Mouse (Mus musculus) left cerebral cortex, adult 8-10 months (tissue): ENCODE results near the gene Col1a1. TPM values are rescaled to one million over a fixed set of nuclear protein-coding genes. Genes with fewer than 3 reads are reported as not detected.
"Not testable (repeated sequence)": the region's sequence is repeated elsewhere in the genome, so short reads cannot be mapped to it uniquely, and the experiment has no call there.

Experiments used
- DNase-seq, 2 experiments: peaks; one replicate each; pipeline ENCODE4 v3.0.0; 2022; ENCODE audit warnings: low spot score in 2 of 2
- total RNA-seq, 4 experiments: library from RNA; stranded (reverse); gene quantifications; 2 replicates each; pipeline ENCODE4 v1.2.4; 2022

Col1a1 gene
- total RNA-seq, 4 experiments from 2014 or later: 7.0 to 10.2 (median 8.0) TPM

GRCm38 (mm10) chr11:94937787-94938186, 1.8 kb downstream of the Col1a1 start:
- no peak for DNase-seq

- no peak for DNase-seq
Measured at GRCm38 (mm10) chr11:94938296-94938695, 2.3 kb downstream of the Col1a1 start.

- DNase-seq: peak; percentile 40 to 63
Measured at GRCm38 (mm10) chr11:94939280-94939679, 3.3 kb downstream of the Col1a1 start.

- no peak for DNase-seq
Measured at GRCm38 (mm10) chr11:94941121-94941520, 5.1 kb downstream of the Col1a1 start.

DNA sequence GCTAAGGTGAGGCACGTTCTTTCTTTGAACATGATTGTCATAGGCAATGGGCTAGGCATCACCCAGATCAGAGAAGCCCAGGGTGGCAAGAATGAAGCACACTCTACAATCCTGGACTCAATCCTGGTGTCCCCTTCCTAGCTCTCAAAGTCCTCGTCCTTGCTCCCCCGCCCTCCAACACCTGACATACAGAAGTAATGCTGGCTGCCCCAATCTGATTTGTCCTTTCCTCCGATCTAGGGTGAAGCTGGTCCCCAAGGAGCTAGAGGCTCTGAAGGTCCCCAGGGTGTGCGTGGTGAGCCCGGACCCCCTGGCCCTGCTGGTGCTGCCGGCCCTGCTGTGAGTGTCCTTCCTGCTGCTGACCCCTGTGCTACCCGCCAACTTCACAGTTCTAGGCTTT, 5.8 kb downstream of the Col1a1 start:
- no peak for DNase-seq

DNA sequence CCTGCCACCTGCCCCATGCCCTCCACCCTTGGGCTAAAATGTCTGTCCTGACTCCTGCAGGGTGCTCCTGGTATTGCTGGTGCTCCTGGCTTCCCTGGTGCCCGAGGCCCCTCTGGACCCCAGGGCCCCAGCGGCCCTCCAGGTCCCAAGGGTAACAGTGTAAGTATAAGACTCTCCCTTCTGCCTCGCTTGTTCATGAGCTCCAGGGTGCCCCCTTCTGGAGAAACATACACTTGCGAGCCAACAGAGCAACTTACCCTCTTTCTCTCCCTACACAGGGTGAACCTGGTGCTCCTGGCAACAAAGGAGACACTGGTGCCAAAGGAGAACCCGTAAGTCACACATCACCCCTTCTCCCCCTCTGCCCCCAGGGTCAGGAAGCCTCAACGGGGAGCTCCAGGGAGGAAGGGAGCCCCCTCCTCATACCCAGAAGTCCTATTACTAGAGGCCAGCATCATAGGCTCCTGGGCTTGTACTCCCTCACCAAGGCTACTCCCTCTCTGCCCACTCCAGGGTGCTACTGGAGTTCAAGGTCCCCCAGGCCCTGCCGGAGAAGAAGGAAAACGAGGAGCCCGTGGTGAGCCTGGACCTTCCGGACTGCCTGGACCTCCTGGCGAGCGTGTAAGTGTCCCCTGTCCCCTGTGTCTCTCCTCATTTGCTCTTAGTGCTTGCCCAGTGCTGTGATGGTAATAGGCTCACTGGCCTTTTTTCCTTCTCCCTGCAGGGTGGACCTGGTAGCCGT, 6.4 kb downstream of the Col1a1 start:
- no peak for DNase-seq

- DNase-seq: no peak
Measured at GRCm38 (mm10) chr11:94943054-94943453, 7.0 kb downstream of the Col1a1 start.

GRCm38 (mm10) chr11:94944295-94944694, 8.3 kb downstream of the Col1a1 start:
- DNase-seq: no peak

DNA sequence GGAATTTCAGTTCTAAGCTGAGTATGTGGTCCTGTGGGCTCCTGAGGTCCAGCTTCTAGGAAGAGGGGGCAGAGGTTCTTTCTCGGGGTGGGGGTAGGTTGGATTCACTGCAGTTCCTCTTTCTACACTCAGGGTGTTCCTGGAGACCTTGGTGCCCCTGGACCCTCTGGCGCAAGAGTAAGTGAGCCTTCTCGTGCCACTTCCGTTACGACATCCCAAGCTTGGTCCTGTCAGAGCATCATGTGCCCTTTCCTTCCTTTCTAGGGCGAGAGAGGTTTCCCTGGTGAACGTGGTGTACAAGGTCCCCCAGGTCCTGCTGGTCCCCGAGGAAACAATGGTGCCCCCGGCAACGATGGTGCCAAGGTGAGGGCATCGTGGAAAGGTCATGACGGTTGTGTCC, 9.2 kb downstream of the Col1a1 start:
- no peak for DNase-seq

DNA sequence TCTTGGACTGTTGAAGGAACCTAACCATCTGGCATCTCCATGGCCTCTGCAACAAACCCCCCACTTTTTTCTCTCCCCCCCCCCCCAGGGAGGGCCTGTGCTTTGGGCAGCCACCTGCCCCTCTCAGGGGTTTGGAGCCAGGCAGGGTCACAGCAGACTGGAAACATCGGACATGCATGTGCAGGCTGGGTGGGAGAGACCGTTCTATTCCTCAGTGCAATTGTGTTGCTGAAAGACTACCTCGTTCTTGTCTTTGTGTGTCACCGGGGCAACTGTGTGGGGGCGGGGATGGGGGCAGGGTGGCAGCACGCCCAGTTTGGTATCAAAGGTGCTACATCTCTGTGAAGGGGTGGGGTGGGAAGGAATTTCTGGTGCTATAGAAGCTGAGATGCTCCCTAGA, 16.1 kb downstream of the Col1a1 start:
- DNase-seq: no peak

DNA sequence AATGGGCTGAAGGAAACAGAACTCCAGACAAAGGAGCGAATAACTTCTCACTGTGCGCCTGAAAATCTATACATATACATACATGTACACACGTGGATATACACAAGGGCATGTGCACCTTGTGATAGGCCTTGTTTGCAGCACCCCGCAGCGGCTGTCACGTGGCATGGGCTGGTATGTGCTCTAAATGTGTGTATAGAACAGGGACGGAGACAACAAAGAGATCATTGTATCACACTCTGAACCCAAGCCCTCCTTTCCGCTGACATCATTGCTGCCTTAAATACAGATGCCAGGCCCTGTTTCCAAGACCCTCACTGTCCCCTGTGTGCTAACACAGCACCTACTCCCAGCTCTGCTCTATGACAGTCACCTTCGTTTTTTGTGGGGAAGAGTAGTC, 19.1 kb downstream of the Col1a1 start:
- DNase-seq: no peak

DNA sequence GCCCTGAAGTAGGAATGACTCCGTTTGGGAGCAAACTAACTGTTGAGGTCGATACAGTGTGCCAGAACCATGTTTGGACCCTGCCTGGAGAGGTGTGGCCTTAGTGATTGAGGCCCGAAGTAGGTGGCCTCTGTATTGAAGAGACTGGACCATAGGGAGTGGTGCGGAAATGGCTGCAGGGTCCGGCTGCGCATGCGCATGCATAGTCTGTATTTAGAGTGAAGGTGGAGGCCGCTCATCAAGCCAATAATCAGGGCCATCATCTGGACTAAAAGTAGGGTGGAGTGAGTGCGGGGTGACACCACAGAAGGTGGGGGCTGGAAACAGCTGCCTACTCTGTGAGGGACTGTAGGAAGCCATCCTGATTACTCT, 21.7 kb downstream of the Col1a1 start:
- no peak for DNase-seq

GRCm38 (mm10) chr11:94958065-94958858, 22.2 kb downstream of the Col1a1 start:
- no peak for DNase-seq

- DNase-seq: no peak
Measured at GRCm38 (mm10) chr11:94962534-94963101, 26.6 kb downstream of the Col1a1 start.

DNA sequence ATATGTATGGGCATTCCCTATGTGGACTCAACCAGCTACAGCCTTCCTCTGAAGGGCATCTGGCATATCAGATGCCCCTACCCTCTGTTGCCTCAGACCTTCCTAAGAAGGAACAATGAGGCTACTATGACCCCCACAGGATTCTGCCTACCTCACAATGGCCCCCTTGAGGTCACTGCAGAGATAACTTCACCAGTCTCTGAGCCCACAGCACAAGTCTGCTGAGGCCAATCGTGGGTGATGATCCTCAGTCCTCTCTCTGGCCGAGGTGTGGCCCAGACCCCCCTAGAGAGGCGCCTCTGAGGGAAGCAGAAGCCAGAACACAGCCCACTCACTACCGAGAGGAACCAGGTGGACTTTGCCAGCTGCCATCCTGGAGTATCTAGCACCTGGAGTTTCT, 31.4 kb downstream of the Col1a1 start, which contains the start of gene Hils1:
Gene Hils1, plus strand, starts transcription at position 175 of the 400 bp plus-strand sequence.
- no peak for DNase-seq

DNA sequence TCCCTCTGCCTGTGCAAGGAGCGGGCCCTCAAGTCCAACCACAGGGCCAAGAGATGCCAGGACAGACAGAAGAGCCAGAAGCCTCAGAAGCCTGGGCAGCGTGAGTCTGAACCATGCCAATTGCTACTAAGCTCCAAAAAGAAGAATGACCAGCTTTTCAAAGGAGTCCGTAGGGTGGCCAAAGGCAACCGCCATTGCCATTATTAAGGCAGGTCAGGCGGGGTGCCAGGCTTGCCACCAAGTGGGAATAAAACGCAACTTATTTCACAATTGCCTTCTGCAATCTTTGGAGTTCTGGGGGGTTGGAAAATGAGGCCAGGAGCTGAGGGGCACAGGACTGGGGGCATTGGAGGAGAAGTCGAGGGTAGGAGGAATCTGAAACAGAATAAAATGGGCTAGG, 32.2 kb downstream of the Col1a1 start:
- no peak for DNase-seq

DNA sequence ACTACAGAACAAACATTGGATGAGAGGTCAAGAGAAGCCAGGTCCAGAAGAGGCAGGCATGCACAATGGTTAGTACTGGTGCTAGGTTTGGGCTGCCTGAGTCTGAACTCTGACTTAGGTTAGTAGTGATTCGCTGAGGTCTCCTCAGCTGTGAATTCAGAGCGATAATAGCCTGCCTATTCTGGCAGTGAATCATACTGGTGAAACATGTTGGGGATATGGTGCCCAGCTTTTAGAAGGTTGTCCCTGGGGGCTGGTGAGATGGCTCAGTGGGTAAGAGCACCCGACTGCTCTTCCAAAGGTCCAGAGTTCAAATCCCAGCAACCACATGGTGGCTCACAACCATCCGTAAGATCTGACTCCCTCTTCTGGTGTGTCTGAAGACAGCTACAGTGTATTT, 33.7 kb downstream of the Col1a1 start:
- not testable (repeated sequence) for DNase-seq

GRCm38 (mm10) chr11:94970210-94970943, 34.4 kb downstream of the Col1a1 start:
- DNase-seq: peak in 1 of 2 experiments; percentile 63

GRCm38 (mm10) chr11:94971895-94972615, 36.0 kb downstream of the Col1a1 start:
- DNase-seq: no peak

DNA sequence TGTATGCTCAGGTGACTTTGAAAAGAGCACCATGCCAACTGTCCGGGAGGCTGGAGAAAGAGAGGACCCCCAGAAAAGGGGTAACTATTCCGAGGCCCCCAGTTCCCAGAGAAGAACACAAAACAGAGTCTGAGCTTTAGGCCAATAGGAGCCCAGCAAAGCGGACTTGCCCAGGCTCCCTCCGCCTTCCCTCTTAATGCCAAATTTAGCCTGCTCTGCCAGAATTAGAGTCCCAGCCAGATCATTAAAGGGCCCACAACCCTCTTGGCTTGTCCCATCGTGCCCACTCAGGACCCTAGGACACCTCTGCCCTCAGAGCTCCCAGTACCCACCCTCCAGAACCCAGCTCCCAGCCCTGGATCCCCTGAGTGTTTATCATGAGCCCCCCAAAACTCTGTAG, 36.9 kb downstream of the Col1a1 start:
- DNase-seq: no peak

- DNase-seq: no peak
Measured at GRCm38 (mm10) chr11:94973313-94973712, 37.3 kb downstream of the Col1a1 start.
